Mouse (Mus musculus): ENCODE measurements around the gene Atp5j.

The Atp5j gene

GRCm38 (mm10) chr16:84835441-84835822, at the start of gene Atp5j:
TSS of gene Atp5j (minus strand) at chr16:84835625.
- DNase-seq (ENCODE audit: extremely low spot score) = peak; percentile 82

- no peak for DNase-seq (ENCODE audit: extremely low spot score)
Observed at GRCm38 (mm10) chr16:84884572-84884971, 49.1 kb upstream of the Atp5j start.

- DNase-seq (ENCODE audit: extremely low spot score) = no peak
Observed at GRCm38 (mm10) chr16:84881754-84882321, 46.4 kb upstream of the Atp5j start.

- DNase-seq (ENCODE audit: extremely low spot score) = no peak
Observed at GRCm38 (mm10) chr16:84881168-84881567, 45.7 kb upstream of the Atp5j start.

GRCm38 (mm10) chr16:84879146-84879545, 43.7 kb upstream of the Atp5j start:
- DNase-seq (ENCODE audit: extremely low spot score) = peak; percentile 65

- no peak for DNase-seq (ENCODE audit: extremely low spot score)
Observed at GRCm38 (mm10) chr16:84876082-84876481, 40.7 kb upstream of the Atp5j start.

- no peak for DNase-seq (ENCODE audit: extremely low spot score)
Observed at GRCm38 (mm10) chr16:84875718-84876035, 40.3 kb upstream of the Atp5j start.

- no peak for DNase-seq (ENCODE audit: extremely low spot score)
Observed at GRCm38 (mm10) chr16:84875012-84875717, 39.7 kb upstream of the Atp5j start.

GRCm38 (mm10) chr16:84873805-84874204, 38.4 kb upstream of the Atp5j start:
- DNase-seq (ENCODE audit: extremely low spot score) = no peak

GRCm38 (mm10) chr16:84864656-84865055, 29.2 kb upstream of the Atp5j start:
- DNase-seq (ENCODE audit: extremely low spot score) = no peak

- DNase-seq (ENCODE audit: extremely low spot score) = no peak
Observed at GRCm38 (mm10) chr16:84853492-84853891, 18.1 kb upstream of the Atp5j start.

- DNase-seq (ENCODE audit: extremely low spot score) = no peak
Observed at GRCm38 (mm10) chr16:84838576-84838975, 3.2 kb upstream of the Atp5j start.

GRCm38 (mm10) chr16:84835823-84836743, 658 bp upstream of the Atp5j start:
- peak; percentile 49 for DNase-seq (ENCODE audit: extremely low spot score)

- peak; percentile 88 for DNase-seq (ENCODE audit: extremely low spot score)
Observed at GRCm38 (mm10) chr16:84834745-84835440, 532 bp downstream of the Atp5j start, which contains the start of gene Gabpa. TSS of gene Gabpa (plus strand) at chr16:84834925.

GRCm38 (mm10) chr16:84834344-84834743, 1.1 kb downstream of the Atp5j start:
- DNase-seq (ENCODE audit: extremely low spot score) = no peak

GRCm38 (mm10) chr16:84832736-84833135, 2.7 kb downstream of the Atp5j start:
- DNase-seq (ENCODE audit: extremely low spot score) = no peak

GRCm38 (mm10) chr16:84831696-84832095, 3.7 kb downstream of the Atp5j start:
- DNase-seq (ENCODE audit: extremely low spot score) = no peak

GRCm38 (mm10) chr16:84825009-84825408, 10.4 kb downstream of the Atp5j start:
- no peak for DNase-seq (ENCODE audit: extremely low spot score)

GRCm38 (mm10) chr16:84817423-84817822, 18.0 kb downstream of the Atp5j start:
- peak; percentile 25 for DNase-seq (ENCODE audit: extremely low spot score)

GRCm38 (mm10) chr16:84814511-84814910, 20.9 kb downstream of the Atp5j start:
- DNase-seq (ENCODE audit: extremely low spot score) = no peak

GRCm38 (mm10) chr16:84813852-84814251, 21.6 kb downstream of the Atp5j start:
- no peak for DNase-seq (ENCODE audit: extremely low spot score)

- no peak for DNase-seq (ENCODE audit: extremely low spot score)
Observed at GRCm38 (mm10) chr16:84810254-84810653, 25.2 kb downstream of the Atp5j start.
